Mouse (Mus musculus) forebrain, embryonic 10.5 days (tissue): ENCODE data around the gene Cd55b. TPM values are rescaled to one million over a fixed set of nuclear protein-coding genes. Genes with fewer than 3 reads are reported as not detected.
"Not testable (repeated sequence)": the region's sequence is repeated elsewhere in the genome, so short reads cannot be mapped to it uniquely, and the experiment has no call there.

Source experiments
- DNase-seq: peaks from one replicate; pipeline ENCODE4 v3.0.0-alpha.2; 2017; ENCODE audit warnings: low spot score; ENCODE audit errors: extremely low spot score
- H3K27ac ChIP-seq: fragments of 300-500 bp; sonication (generic); 2 replicates; pipeline ENCODE4 v1.5.1; 2016; ENCODE audit warnings: mild to moderate bottlenecking
- H3K27me3 ChIP-seq: fragments of 300-500 bp; sonication (generic); 2 replicates; pipeline ENCODE4 v1.6.1; 2016; ENCODE audit warnings: mild to moderate bottlenecking; ENCODE audit not compliant: poor library complexity, severe bottlenecking
- H3K36me3 ChIP-seq: fragments of 300-500 bp; sonication (generic); replicated peaks from 2 replicates; pipeline ENCODE4 v1.6.1; 2016; ENCODE audit warnings: mild to moderate bottlenecking, moderate library complexity
- H3K4me1 ChIP-seq: fragments of 300-500 bp; sonication (generic); 2 replicates; pipeline ENCODE4 v1.6.1; 2016
- H3K4me3 ChIP-seq: fragments of 300-500 bp; sonication (generic); 2 replicates; pipeline ENCODE4 v1.5.1; 2016; ENCODE audit warnings: mild to moderate bottlenecking, moderate library complexity
- H3K9me3 ChIP-seq: fragments of 300-500 bp; sonication (generic); 2 replicates; pipeline ENCODE4 v1.6.1; 2016; ENCODE audit warnings: mild to moderate bottlenecking, moderate library complexity
- WGBS: fragments of 180-500 bp; shearing (Covaris S2); methylation state at CpG from one replicate; pipeline ENCODE4 v1.1.7; 2016; 5-methylcytosine and 5-hydroxymethylcytosine counted together
- polyA plus RNA-seq: library from polyadenylated mRNA; unstranded; fragments of >200 nt; fragmentation: Nextera tagmentation; extraction: Ambion mirVana; gene quantifications from 2 replicates; pipeline ENCODE4 v1.2.1, GENCODE M21; 2016

Cd55b gene
- polyA plus RNA-seq, 1 experiment from 2014 or later: not detected

GRCm38 (mm10) chr1:130387282-130387681 is 35.5 kb downstream of the Cd55b start:
- H3K27ac ChIP-seq, H3K4me3 ChIP-seq, H3K36me3 ChIP-seq, DNase-seq, H3K27me3 ChIP-seq, H3K4me1 ChIP-seq: not testable (repeated sequence)
- H3K9me3 ChIP-seq: peaks cover 10% of the 10 kb centered on the region; the same call in 1 of the 2 replicates

DNA sequence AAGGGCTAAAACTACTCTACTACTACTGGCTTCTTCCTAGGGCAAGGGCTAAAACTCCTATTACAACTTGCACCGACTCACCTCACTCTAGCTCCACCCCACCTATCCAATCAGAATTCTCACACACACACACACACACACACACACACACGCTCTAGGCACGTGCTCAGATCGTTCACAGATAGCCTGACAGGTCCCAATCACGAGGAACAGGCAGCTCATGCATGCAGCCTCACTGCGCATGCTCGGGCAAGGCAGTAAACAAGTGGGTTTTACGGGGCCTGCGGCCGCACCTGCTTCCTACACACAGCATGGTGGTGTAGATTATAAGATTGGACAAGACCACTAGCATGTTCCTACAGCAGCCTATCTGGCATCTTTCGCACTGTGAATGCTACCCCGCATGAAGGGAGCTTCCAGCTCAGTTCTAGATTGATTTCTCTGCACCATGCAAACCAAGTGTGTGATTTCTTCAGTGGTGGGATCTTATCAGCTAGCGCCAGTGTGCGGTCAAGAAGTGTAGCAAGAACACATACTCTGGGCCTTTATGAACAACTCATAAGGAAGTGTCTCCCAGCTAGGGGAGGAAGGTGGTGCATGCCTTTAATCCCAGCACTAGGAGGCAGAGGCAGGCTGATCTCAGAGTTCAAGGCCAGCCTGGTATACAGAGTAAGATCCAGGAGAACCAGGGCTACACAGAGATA is 44.9 kb downstream of the Cd55b start:
- H3K4me1 ChIP-seq: no peaks in the 10 kb centered on the region
- DNase-seq: no peak
- WGBS: 94% methylated on average over 14 of the region's 14 CpGs
- H3K27me3 ChIP-seq: no peaks in the 10 kb centered on the region
- no peak overlapping the region for H3K4me3 ChIP-seq
- no peaks in the 10 kb centered on the region for H3K36me3 ChIP-seq
- H3K9me3 ChIP-seq: no peaks in the 10 kb centered on the region
- no peak overlapping the region for H3K27ac ChIP-seq

- no peak for DNase-seq
- no peak overlapping the region for H3K27ac ChIP-seq
These were observed 48.5 kb downstream of the Cd55b start for GRCm38 (mm10) chr1:130374173-130374785.

DNA sequence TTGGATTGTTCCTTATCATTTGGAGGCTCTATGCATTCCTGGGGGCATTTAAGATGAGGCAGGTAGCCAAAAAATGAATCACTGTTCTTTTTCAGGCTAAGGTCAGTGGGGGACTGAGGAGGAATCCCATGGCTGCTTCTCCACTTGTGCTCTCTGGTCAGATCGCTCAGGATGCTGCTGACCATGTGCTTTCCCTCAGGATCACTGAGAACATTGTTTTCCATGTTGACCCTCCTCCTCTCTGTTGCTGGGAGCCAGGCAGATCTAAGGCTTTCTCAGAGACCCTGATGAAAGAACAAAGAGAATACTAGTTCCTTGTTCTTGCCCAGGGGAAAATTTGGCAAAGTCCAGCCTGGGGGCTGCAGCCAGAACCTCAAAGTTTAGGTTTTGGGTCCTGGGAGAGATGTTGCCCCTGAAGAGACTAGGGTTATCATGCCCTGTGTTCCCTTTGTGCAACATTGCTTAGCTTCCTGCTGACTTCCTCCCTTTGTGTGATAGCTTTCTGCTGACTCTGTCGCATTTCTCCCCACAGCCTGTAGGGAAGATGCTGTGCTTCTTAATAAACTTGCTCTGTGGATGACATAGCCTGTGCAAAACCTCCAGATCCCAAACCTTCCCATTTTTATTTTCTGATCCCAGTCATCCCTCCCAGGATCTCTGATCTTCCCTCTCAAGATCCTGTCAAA is 49.3 kb downstream of the Cd55b start:
- no peak for DNase-seq
- no peaks in the 10 kb centered on the region for H3K4me1 ChIP-seq
- no peak overlapping the region for H3K4me3 ChIP-seq
- no peak overlapping the region for H3K27ac ChIP-seq
- H3K27me3 ChIP-seq: no peaks in the 10 kb centered on the region
- H3K9me3 ChIP-seq: no peaks in the 10 kb centered on the region
- H3K36me3 ChIP-seq: no peaks in the 10 kb centered on the region
- 32% methylated on average over 2 of the region's 2 CpGs for WGBS

More at GRCm38 (mm10) chr1:130374173-130374785, 48.5 kb downstream of the Cd55b start:
- Histone ChIP-seq H3K9me3 (no peaks in the 10 kb centered on the region), H3K36me3 (no peaks in the 10 kb centered on the region), H3K27me3 (no peaks in the 10 kb centered on the region), H3K4me1 (no peaks in the 10 kb centered on the region), H3K4me3 (no peak overlapping the region)
- 88% methylated on average over 3 of the region's 3 CpGs for whole genome bisulfite sequencing

DNA sequence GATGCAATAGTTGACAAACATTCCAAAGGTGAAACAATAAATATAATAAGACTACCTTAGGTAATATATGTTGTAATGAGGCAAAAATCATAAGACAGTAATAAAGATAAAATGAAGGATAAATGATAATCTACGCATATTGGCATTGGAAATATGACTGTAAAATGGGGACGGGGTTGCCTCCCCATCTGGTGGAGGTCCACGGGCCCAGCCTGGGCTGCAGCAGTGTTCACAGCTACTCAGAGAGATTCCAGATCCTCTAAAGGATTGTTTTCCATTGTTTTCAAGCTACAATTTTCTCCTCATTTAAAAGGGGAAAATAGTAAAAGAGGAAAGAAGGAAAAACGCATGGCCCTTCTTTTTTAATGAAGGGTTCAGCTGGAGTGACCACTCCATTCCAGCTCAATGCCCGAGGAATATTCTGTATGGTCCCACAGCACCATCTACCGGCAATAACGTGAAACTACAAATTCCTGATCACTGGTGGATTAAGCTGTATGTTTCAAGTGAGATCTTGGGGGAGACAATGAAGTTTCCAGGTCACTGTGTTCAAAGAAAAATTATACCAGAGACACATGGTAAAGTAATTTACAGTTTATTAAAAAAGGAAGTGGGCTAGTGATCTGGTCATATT is 50.8 kb downstream of the Cd55b start:
- Histone ChIP-seq H3K27ac (no peak overlapping the region), H3K4me1 (no peaks in the 10 kb centered on the region), H3K36me3 (no peaks in the 10 kb centered on the region), H3K4me3 (no peak overlapping the region), H3K9me3 (no peaks in the 10 kb centered on the region), H3K27me3 (no peaks in the 10 kb centered on the region)
- peak; percentile 54 for DNase-seq
- WGBS: 42% methylated on average over 7 of the region's 7 CpGs

- Histone ChIP-seq H3K4me1 (no peaks in the 10 kb centered on the region), H3K27ac (no peak overlapping the region), H3K9me3 (no peaks in the 10 kb centered on the region), H3K36me3 (no peaks in the 10 kb centered on the region), H3K27me3 (no peaks in the 10 kb centered on the region), H3K4me3 (no peak overlapping the region)
- 88% methylated on average over 5 of the region's 5 CpGs for WGBS
- DNase-seq: no peak
These were observed 51.5 kb downstream of the Cd55b start for GRCm38 (mm10) chr1:130371291-130371690.

- DNase-seq: no peak
- H3K4me1 ChIP-seq: no peaks in the 10 kb centered on the region
- no peak overlapping the region for H3K4me3 ChIP-seq
- WGBS: 21% methylated on average over 1 of the region's 1 CpGs
- no peaks in the 10 kb centered on the region for H3K9me3 ChIP-seq
- no peaks in the 10 kb centered on the region for H3K27me3 ChIP-seq
- no peak overlapping the region for H3K27ac ChIP-seq
- no peaks in the 10 kb centered on the region for H3K36me3 ChIP-seq
These were observed 72.7 kb downstream of the Cd55b start for GRCm38 (mm10) chr1:130350077-130350635.

- H3K4me1 ChIP-seq: no peaks in the 10 kb centered on the region
- no peaks in the 10 kb centered on the region for H3K36me3 ChIP-seq
- H3K27ac ChIP-seq: no peak overlapping the region
- DNase-seq: no peak
- 87% methylated on average over 9 of the region's 9 CpGs for whole genome bisulfite sequencing
- no peak overlapping the region for H3K4me3 ChIP-seq
- H3K27me3 ChIP-seq: no peaks in the 10 kb centered on the region
- no peaks in the 10 kb centered on the region for H3K9me3 ChIP-seq
These were observed 80.4 kb downstream of the Cd55b start for GRCm38 (mm10) chr1:130342429-130342828.

Other genes with a start within 250 kb of the Cd55b start
- gene Cd55, start 39.7 kb upstream of the Cd55b start, polyA plus RNA-seq: 1.3 and 1.6 TPM in 2 replicates
- not detected in 2 replicates for gene Zp3r, start 206.6 kb upstream of the Cd55b start, polyA plus RNA-seq
- not detected in 2 replicates for gene C4bp, start 238.6 kb upstream of the Cd55b start, polyA plus RNA-seq